Mouse (Mus musculus) urinary bladder, postnatal 4 days (tissue): ENCODE results near the gene Prokr1.
"Not testable (repeated sequence)": the region's sequence is repeated elsewhere in the genome, so short reads cannot be mapped to it uniquely, and the experiment has no call there.

Source experiments
- DNase-seq, 2 experiments: peaks; one replicate each; pipeline ENCODE4 v3.0.0; 2021 to 2022; ENCODE audit warnings: low spot score in 2 of 2

The Prokr1 gene

GRCm38 (mm10) chr6:87590394-87591281, at the start of gene Prokr1:
Gene Prokr1 (minus strand): TSS chr6:87590743.
- DNase-seq = peak in 1 of 2 experiments; percentile 36

DNA sequence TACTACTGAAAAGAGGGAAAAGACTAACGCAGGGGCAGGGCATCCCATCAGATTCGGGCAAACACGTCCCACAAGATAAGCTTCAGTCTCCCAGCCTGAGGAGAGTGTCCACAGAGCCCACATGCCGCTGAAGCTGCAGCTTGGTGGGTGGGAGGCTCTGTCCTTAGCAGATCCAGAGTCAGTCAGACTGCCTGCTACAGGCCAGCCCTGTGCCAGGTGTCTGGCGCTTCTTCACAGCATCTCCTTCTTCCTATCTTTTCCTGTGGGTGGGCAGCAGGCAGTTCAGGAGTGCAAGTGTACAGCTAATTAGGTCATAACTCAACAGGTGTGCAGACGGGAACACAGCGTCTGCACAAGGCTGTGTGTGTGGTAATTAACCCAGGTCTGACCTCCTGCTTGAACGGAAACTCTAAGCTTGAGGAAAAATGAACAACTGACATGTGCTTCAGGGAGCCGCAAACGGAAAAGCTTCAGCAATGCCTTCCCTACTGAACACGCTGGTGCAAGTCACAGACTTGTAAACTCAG, 47.7 kb upstream of the Prokr1 start:
- no peak for DNase-seq

- DNase-seq = no peak
Observed at GRCm38 (mm10) chr6:87632176-87632575, 41.6 kb upstream of the Prokr1 start.

GRCm38 (mm10) chr6:87628936-87629335, 38.4 kb upstream of the Prokr1 start:
- not testable (repeated sequence) for DNase-seq

DNA sequence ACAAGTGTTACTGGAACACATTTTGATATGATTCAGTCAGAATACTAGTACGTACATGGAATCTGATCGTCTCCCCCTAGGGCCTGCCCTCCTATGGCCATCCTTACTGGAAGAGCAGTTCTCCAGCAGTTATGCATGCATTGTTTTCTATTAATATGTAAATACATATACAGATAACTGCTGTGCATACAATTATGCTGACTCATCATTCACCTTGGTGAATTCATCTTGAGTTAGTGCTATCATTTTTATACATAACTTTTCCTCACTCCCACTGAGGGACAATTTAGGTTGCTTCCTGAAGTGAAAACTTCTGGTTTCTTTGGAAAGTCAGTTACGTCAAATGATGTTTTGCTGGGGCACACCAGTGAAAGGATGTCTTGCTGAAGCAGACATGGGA, 32.6 kb upstream of the Prokr1 start:
- no peak for DNase-seq

- DNase-seq = peak in 1 of 2 experiments; percentile 63
Observed at GRCm38 (mm10) chr6:87621281-87621680, 30.7 kb upstream of the Prokr1 start.

GRCm38 (mm10) chr6:87618021-87618420, 27.5 kb upstream of the Prokr1 start:
- no peak for DNase-seq

DNA sequence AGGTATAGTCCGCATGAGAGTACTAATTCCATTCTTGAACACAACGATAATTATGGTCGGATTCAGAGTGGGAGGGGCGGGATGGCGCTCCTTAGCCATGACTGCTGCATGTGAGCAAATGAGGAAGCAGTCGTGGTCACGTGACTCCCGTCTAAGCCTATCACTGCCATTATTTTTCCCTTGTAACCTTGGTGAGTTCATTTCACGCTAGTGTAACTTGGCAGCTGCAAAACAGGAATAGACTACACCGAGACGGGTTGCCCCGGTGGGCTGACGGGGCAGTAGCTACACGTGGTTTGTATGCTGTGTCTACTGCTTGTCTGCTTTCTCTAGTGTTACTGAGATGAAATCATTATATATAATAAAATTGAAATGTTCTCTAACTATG, 25.1 kb upstream of the Prokr1 start:
- DNase-seq = no peak

- DNase-seq = no peak
Observed at GRCm38 (mm10) chr6:87614794-87615695, 24.5 kb upstream of the Prokr1 start.

DNA sequence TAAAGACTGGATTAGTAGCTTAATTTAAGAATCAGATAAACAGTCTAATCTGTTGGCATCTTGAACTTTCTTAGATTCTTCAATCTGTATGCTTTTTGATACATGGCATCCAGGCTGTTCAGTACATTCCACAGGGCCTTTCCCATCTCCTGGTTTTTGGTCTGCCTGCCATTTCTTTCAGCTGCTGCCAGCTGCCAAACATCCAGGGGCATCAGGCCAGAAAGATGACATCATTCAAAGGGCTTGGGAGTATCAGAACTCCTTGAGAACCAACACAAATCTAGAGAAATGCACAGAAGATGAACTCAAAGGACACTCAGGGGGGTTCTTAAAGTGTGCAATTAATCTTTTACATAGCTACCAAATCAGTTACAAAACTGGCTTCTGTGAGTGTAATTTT, 9.3 kb upstream of the Prokr1 start:
- DNase-seq = peak in 1 of 2 experiments; percentile 52

DNA sequence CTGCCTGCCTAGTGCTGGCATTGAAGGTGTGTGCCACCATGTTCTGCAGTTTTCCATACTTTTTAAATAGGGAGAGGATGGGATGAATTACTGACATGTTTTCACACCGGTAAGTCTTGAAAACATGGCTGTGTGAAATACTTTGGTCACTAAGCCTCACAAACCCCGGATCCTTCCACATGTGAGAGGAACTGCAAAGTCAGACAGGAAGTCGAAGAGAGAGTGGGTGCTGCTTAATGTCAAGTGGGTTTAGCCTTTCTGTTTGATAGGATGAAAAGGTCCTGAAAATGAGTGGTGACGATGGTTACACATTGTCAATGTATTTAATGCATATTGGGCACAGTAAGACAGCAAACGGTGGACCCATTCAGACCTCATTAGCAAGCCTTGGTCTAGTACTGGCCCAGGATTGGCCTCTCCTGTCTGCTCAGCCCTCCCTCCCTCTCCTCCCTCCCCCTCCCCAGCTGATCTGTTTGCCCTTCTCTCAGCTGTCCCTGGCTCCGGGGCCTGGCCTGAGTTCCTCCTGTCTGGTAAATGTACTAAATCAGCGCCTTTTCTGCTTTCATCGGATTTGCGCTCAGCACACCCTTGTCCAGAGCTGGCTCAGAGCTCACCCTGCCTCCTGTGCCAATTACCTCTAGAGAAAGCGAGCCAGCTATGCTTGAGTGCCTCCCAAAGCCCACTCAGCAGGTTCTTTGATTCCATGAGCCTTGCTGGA, 6.7 kb upstream of the Prokr1 start:
- DNase-seq = peak in 1 of 2 experiments; percentile 49

- DNase-seq = peak in 1 of 2 experiments; percentile 35
Observed at GRCm38 (mm10) chr6:87594188-87594587, 3.6 kb upstream of the Prokr1 start.

GRCm38 (mm10) chr6:87589718-87590393, 687 bp downstream of the Prokr1 start:
- no peak for DNase-seq

DNA sequence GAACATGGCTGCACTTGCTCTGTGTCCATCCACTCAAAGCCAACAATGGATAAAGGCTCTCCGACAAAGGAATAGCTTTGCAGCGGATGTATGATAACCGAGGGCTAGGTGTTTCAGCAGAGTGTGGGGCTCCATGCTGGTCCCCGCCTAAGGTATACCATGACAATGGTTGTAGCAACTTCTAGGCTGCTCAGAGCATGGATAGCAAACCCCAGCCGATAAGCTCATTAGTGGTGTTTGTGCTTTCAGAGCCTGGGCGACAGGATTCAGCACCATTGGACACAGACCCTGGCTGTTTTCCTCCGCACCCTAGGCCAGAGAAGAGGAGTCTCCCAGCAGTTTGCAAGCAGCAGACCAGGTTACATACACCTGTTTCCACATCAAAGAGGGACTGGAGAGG, 6.6 kb downstream of the Prokr1 start:
- no peak for DNase-seq

GRCm38 (mm10) chr6:87583183-87583611, 7.3 kb downstream of the Prokr1 start:
- DNase-seq = no peak

GRCm38 (mm10) chr6:87582456-87582855, 8.1 kb downstream of the Prokr1 start:
- peak in 1 of 2 experiments; percentile 71 for DNase-seq

DNA sequence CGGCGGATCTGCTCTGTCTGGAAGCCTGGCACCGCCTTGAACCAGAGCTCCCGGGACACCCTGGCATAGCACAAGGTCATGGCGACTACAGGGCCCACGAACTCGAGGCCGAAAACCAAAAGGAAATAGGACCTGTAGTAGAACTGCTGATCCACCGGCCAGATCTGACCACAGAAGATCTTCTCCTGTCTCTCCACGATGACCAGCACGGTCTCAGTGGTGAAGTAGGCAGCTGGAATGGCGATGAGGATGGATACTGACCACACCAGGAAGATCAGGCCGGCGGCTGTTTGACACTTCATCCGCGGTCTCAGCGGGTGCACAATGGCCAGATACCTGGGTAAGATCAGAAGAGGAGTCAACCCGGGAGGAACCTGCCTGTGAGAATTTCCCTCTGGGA, 9.0 kb downstream of the Prokr1 start:
- no peak for DNase-seq

- DNase-seq = no peak
Observed at GRCm38 (mm10) chr6:87581071-87581470, 9.5 kb downstream of the Prokr1 start.

DNA sequence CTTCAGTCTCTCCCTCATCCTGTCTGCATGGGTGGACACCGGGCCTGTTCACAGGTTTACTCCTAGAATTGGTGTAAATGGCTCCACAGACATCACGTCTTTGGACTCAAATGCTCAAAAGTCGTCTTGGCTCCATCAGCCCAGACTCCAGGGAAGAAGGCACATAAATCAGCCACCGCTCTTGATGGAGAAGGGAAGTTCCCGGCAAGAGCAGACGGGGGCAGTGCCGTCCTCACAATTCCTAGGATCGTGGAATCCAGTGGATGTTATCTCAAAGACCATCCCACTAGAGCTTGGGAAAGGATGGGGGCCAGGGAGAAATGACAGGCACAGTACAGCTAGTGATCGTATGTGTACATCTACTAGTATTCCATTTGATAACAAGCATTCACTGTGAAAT, 12.3 kb downstream of the Prokr1 start:
- peak in 1 of 2 experiments; percentile 56 for DNase-seq

- no peak for DNase-seq
Observed at GRCm38 (mm10) chr6:87576648-87577330, 13.8 kb downstream of the Prokr1 start.
